Comparison of ENCODE assay signal across 7 mouse cellular contexts in the genomic region with DNA sequence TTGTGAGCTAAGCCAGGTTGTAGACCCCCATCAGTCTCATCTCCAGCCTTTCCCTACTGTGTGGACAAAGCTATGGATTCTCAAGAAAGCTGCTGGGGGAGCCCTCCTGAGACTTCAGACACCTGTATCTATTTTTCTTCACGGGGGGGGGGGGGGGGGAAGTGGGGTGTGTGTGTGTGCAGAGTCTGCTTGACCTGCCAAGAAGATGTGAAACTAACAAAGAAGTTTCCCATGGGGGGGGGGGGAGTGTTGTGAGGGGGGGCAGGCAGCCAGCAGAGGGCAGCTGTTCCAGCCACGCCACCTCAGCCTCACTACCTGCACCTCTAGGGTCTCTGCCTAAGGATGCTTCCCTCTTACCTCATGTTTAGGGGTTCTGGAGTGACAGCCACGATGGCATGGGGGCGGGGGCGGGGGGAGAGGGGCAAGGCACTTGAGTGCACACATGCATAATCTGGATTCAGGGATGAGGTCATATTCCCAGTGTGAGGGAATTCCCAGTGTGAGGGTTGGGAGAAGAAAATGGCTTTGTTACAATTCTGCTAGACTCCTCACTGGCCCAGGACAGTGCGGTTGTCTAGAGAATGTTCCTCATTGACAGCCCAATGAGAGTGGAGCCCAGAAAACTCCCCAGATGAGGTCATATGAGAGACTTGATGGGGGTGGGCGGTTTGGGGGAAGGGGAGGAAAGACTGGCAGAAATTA.
DNase-seq lines count a peak whose midpoint lies in the region; ATAC-seq and TF ChIP-seq lines count a peak whose summit lies in the region.

No protein-coding gene starts in this region.

- H3K4me3 ChIP-seq in lung, postnatal 0 days (ENCODE audit: low read depth, low read length): no peak overlapping the region
- no peak overlapping the region for H3K4me3 ChIP-seq in lung, adult 2 months (replicated peaks; ENCODE audit: extremely low read depth, low read depth, low read length)
- no peak overlapping the region for H3K4me3 ChIP-seq in embryonic facial prominence, embryonic 11.5 days (ENCODE audit: low read depth, low read length)
- no peak overlapping the region for H3K4me3 ChIP-seq in neural tube, embryonic 13.5 days

- DNase-seq in lung, postnatal 0 days (ENCODE audit: low spot score): peak; percentile 29
- no peak for DNase-seq in lung, adult 2 months
- peak; percentile 31 for DNase-seq in embryonic facial prominence, embryonic 11.5 days (ENCODE audit: low spot score)
- DNase-seq in heart, postnatal 4 days: peak; percentile 29
- DNase-seq in embryo, embryonic 9.5 days (ENCODE audit: extremely low spot score): no peak

- no peak overlapping the region for H3K4me2 ChIP-seq in lung, postnatal 0 days (replicated peaks; ENCODE audit: low read depth, low read length)
- H3K4me2 ChIP-seq in embryonic facial prominence, embryonic 11.5 days (ENCODE audit: low read depth, low read length): no peak overlapping the region
- H3K4me2 ChIP-seq in neural tube, embryonic 13.5 days: no peak overlapping the region

- TF ChIP-seq CTCF in lung, postnatal 0 days (IDR thresholded peaks at IDR 0.05): no peak
- no peak for TF ChIP-seq CTCF in lung, adult 2 months (IDR thresholded peaks at IDR 0.05; ENCODE audit: insufficient read depth, low read length)

- 51% methylated on average over 6 of the region's 7 CpGs for whole genome bisulfite sequencing in lung, postnatal 0 days
- WGBS in lung, adult 2 months: 52% methylated on average over 7 of the region's 7 CpGs
- WGBS in embryonic facial prominence, embryonic 11.5 days: 39% methylated on average over 7 of the region's 7 CpGs
- WGBS in neural tube, embryonic 13.5 days: 41% methylated on average over 7 of the region's 7 CpGs

- no peaks in the 10 kb centered on the region for H3K9me3 ChIP-seq in lung, postnatal 0 days (ENCODE audit: low read length)
- no peaks in the 10 kb centered on the region for H3K9me3 ChIP-seq in embryonic facial prominence, embryonic 11.5 days (replicated peaks; ENCODE audit: control insufficient read depth, low read length)
- no peaks in the 10 kb centered on the region for H3K9me3 ChIP-seq in neural tube, embryonic 13.5 days

- H3K27me3 ChIP-seq in lung, postnatal 0 days (replicated peaks; ENCODE audit: insufficient read depth, low read length): no peaks in the 10 kb centered on the region
- no peaks in the 10 kb centered on the region for H3K27me3 ChIP-seq in embryonic facial prominence, embryonic 11.5 days (ENCODE audit: control insufficient read depth, insufficient read depth, low read length)
- H3K27me3 ChIP-seq in neural tube, embryonic 13.5 days: no peaks in the 10 kb centered on the region

- no peak overlapping the region for H3K9ac ChIP-seq in lung, postnatal 0 days (replicated peaks; ENCODE audit: low read depth)
- H3K9ac ChIP-seq in embryonic facial prominence, embryonic 11.5 days (replicated peaks; ENCODE audit: low read length): no peak overlapping the region; the same call in 1 of the 2 replicates
- no peak overlapping the region for H3K9ac ChIP-seq in neural tube, embryonic 13.5 days

- H3K36me3 ChIP-seq in lung, postnatal 0 days (ENCODE audit: insufficient read depth, low read length): no peaks in the 10 kb centered on the region
- H3K36me3 ChIP-seq in embryonic facial prominence, embryonic 11.5 days (replicated peaks; ENCODE audit: control insufficient read depth, insufficient read depth, low read depth, low read length): no peaks in the 10 kb centered on the region
- H3K36me3 ChIP-seq in neural tube, embryonic 13.5 days: no peaks in the 10 kb centered on the region

- no peak overlapping the region for H3K27ac ChIP-seq in lung, postnatal 0 days (ENCODE audit: low read length)
- H3K27ac ChIP-seq in embryonic facial prominence, embryonic 11.5 days (replicated peaks; ENCODE audit: low read depth, low read length): no peak overlapping the region
- 0 out of 2 replicates have a peak overlapping the region, but pooled peaks have one; percentile 9 for H3K27ac ChIP-seq in neural tube, embryonic 13.5 days (replicated peaks)

- no peak for TF ChIP-seq EP300 in lung, postnatal 0 days (IDR thresholded peaks at IDR 0.05)

- TF ChIP-seq POLR2A in lung, adult 2 months (IDR thresholded peaks at IDR 0.05; ENCODE audit: borderline replicate concordance, extremely low read depth, low read depth, low read length): no peak

- ATAC-seq in lung, postnatal 0 days: peak; percentile 43
- ATAC-seq in embryonic facial prominence, embryonic 11.5 days (replicated peaks; ENCODE audit: insufficient number of reproducible peaks, low FRiP score, low TSS enrichment, low read depth): peak; percentile 73
- ATAC-seq in neural tube, embryonic 13.5 days (ENCODE audit: low read depth): no peak
- ATAC-seq in erythroid progenitor cell, adult 5-6 weeks (replicated peaks; ENCODE audit: low FRiP score, poor library complexity, severe bottlenecking): no peak

- H3K4me1 ChIP-seq in lung, postnatal 0 days (ENCODE audit: insufficient read depth, low read depth, low read length): peaks cover 4% of the 10 kb centered on the region; the same call in 1 of the 2 replicates
- H3K4me1 ChIP-seq in lung, adult 2 months (ENCODE audit: control insufficient read depth, insufficient read depth, low read length): no peaks in the 10 kb centered on the region
- no peaks in the 10 kb centered on the region; the same call in 1 of the 2 replicates for H3K4me1 ChIP-seq in embryonic facial prominence, embryonic 11.5 days (ENCODE audit: control insufficient read depth, insufficient read depth, low read length)
- peaks cover 35% of the 10 kb centered on the region for H3K4me1 ChIP-seq in neural tube, embryonic 13.5 days (replicated peaks)

Comparison
In these comparisons a context has a peak if more than half of its experiments do, and no peak if none do; other contexts are left out.
1. DNase-seq: peak in lung, postnatal 0 days (single experiment), embryonic facial prominence, embryonic 11.5 days (single experiment) and heart, postnatal 4 days (single experiment); none in lung, adult 2 months (single experiment) and embryo, embryonic 9.5 days (single experiment).
2. ATAC-seq: peak in lung, postnatal 0 days (single experiment) and embryonic facial prominence, embryonic 11.5 days (single experiment); none in neural tube, embryonic 13.5 days (single experiment) and erythroid progenitor cell, adult 5-6 weeks (single experiment).